Mouse (Mus musculus) CH12.LX (cell line): ENCODE measurements around the gene Nrap.

Source experiments
- CHD2 ChIP-seq: IDR thresholded peaks from 2 replicates; pipeline ENCODE4 v1.6.1; 2011; ENCODE audit warnings: low read length, improper control_type of control experiment
- CTCF ChIP-seq, 2 experiments: IDR thresholded peaks in 1 of 2; conservative IDR thresholded peaks in 1 of 2; 2 replicates each; pipeline ENCODE4 v1.5.1; 2011 to 2012; ENCODE audit warnings: low read depth in 2 of 2, low read length in 2 of 2, improper control_type of control experiment in 1 of 2, inconsistent platforms in 1 of 2, mild to moderate bottlenecking in 1 of 2, moderate library complexity in 1 of 2
- ELF1 ChIP-seq: IDR thresholded peaks from 2 replicates; pipeline ENCODE4 v1.6.1; 2014; ENCODE audit warnings: low read depth, mild to moderate bottlenecking, inconsistent platforms, low read length, improper control_type of control experiment
- EP300 ChIP-seq: IDR thresholded peaks from 2 replicates; pipeline ENCODE4 v1.6.1; 2011; ENCODE audit warnings: low read length, improper control_type of control experiment
- ETS1 ChIP-seq: conservative IDR thresholded peaks from 2 replicates; pipeline ENCODE4 v1.6.1; 2012; ENCODE audit warnings: low read depth, mild to moderate bottlenecking, inconsistent platforms, low read length, improper control_type of control experiment, moderate library complexity
- GABPA ChIP-seq: IDR thresholded peaks from 2 replicates; pipeline ENCODE4 v1.6.1; 2012; ENCODE audit warnings: low read depth, low read length, improper control_type of control experiment, inconsistent platforms; ENCODE audit not compliant: insufficient replicate concordance
- MYC ChIP-seq: IDR thresholded peaks from 2 replicates; pipeline ENCODE4 v1.6.1; 2011; ENCODE audit warnings: low read depth, mild to moderate bottlenecking, improper control_type of control experiment, low read length
- NELFE ChIP-seq: IDR thresholded peaks from 2 replicates; pipeline ENCODE4 v1.6.1; 2011; ENCODE audit warnings: low read depth, low read length, improper control_type of control experiment
- POLR2A ChIP-seq: IDR thresholded peaks from 2 replicates; pipeline ENCODE4 v1.6.1; 2011; ENCODE audit warnings: low read depth, mild to moderate bottlenecking, improper control_type of control experiment, low read length
- POLR2AphosphoS2 ChIP-seq: IDR thresholded peaks from 2 replicates; pipeline ENCODE4 v1.6.1; 2011; ENCODE audit warnings: low read depth, low read length, improper control_type of control experiment
- USF2 ChIP-seq: conservative IDR thresholded peaks from 2 replicates; pipeline ENCODE4 v1.6.1; 2011; ENCODE audit warnings: low read depth, low read length, improper control_type of control experiment
- ZMIZ1 ChIP-seq: IDR thresholded peaks from 2 replicates; pipeline ENCODE4 v1.6.1; 2012; ENCODE audit warnings: low read depth, mild to moderate bottlenecking, inconsistent platforms, low read length, improper control_type of control experiment

DNA sequence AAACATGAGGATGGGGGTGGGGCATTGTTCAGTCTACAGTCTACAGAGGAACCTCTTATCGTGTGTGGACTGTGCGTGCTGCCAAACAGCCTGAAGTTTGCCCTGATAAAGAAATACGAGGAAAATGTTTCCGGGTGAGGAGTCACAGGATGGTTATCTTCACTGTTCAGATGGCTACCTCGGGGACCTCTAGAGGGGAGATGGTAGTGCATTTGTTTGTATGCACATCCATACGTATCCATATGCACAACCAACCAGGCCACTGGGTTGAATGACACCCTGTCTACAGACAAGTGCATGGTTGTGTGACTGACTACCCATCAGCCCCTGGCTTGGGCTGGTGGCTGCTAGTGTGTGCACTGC lies 49.2 kb upstream of the Nrap start:
- TF ChIP-seq NELFE (no peak), CHD2 (no peak), GABPA (no peak), CTCF (conservative IDR thresholded peaks at IDR 0.05 in 1 of 2, IDR thresholded peaks at IDR 0.05 in 1 of 2; ENCODE audit: low read depth in 2 of 2, low read length in 2 of 2) (no peak), MYC (no peak), USF2 (no peak), POLR2AphosphoS2 (no peak), ZMIZ1 (no peak), POLR2A (no peak), EP300 (no peak), ELF1 (no peak), ETS1 (no peak)
